Mouse (Mus musculus): Measurements from ENCODE around the gene Lpar2. TPM values are rescaled to one million over a fixed set of nuclear protein-coding genes. Genes with fewer than 3 reads are reported as not detected.

Gene Lpar2
- total RNA-seq (2021) = 1 to 10 TPM; 2.8 to 3.8 TPM
- long read RNA-seq, experiment 1 = 0 reads
- long read RNA-seq, experiment 2, partial matches to known transcripts = 0 of 1 reads
- long read RNA-seq, experiment 2, other reads (novel, unspliced or antisense) = 1 of 1 reads

DNA sequence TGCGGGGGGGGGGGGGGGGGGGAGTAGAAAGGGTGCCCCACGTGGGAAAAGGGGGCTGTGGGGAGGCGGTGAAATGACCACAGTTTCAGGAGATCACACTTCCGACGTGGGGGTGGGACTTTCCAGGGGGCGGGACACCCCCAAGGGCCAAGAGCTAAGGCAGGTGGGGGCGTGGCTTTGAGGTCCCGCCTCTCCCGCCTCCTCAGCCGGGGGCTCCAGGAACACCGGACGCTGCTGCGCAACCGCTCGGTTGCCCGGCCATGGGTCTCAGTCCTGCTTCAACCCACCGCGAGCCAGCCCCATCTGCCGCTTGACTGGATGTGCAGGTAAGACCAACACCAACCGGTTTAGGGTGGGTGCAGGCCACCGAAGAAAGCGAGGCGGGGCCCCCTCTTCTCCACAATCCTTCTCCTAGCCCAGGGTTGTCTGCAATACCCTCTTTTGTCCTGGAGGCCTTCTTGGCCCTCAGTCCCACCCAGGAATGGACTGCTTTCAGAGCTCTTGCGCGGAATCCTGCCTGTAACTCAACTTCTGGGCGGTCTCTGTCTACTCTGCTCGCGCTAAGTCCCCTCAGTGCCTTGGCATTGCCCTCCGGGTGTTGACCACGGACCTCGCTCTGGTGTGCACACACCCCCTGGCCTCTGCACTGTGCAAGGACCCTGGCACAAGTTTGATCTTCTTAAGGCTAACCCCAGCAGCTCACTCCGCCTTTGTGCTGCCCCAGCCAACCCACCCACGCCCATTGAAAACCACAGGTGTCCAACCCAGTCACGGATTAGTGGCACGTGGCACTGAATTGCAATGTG, at the start of gene Lpar2:
TSS of gene Lpar2 (plus strand) at position 44 of the 806 bp plus-strand sequence.
- DNase-seq (ENCODE audit: low spot score in 2 of 2) = no peak

GRCm38 (mm10) chr8:69774503-69775148, 47.6 kb upstream of the Lpar2 start, which contains the start of gene Gm20422:
Gm20422 (minus strand) TSS chr8:69774886.
- DNase-seq (ENCODE audit: low spot score in 2 of 2) = peak; percentile 52 to 71

GRCm38 (mm10) chr8:69775149-69775534, 47.1 kb upstream of the Lpar2 start:
- no peak for DNase-seq (ENCODE audit: low spot score in 2 of 2)

GRCm38 (mm10) chr8:69777111-69777510, 45.1 kb upstream of the Lpar2 start:
- DNase-seq (ENCODE audit: low spot score in 2 of 2) = no peak

DNA sequence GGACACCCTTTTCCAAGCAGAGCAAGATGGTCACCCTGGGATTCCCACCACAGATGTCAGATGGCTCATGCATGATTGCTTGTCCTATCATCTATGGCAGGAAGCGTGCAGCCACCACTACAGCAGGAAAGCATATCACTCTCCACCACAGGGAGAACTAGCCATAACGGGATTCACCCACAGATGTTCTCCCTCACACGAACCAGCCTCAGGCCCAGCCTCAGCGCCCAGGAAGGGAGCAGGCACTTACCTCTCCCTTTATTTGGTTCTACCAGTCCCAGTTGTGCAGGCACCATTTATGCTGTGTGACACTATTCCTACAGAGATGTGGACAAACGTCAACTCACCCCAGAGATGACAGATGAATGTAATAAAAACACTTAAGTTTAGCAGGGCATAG, 33.1 kb upstream of the Lpar2 start:
- DNase-seq (ENCODE audit: low spot score in 2 of 2) = no peak

GRCm38 (mm10) chr8:69789731-69790130, 32.5 kb upstream of the Lpar2 start:
- no peak for DNase-seq (ENCODE audit: low spot score in 2 of 2)

- DNase-seq (ENCODE audit: low spot score in 2 of 2) = no peak
These were observed 31.9 kb upstream of the Lpar2 start for GRCm38 (mm10) chr8:69790364-69790763.

- DNase-seq (ENCODE audit: low spot score in 2 of 2) = peak; percentile 71 to 82
These were observed 31.4 kb upstream of the Lpar2 start, which contains the start of the genes Atp13a1 and Zfp866 for GRCm38 (mm10) chr8:69790773-69791367. Atp13a1 (plus strand) TSS chr8:69791163. Zfp866 (minus strand) TSS chr8:69791178.

DNA sequence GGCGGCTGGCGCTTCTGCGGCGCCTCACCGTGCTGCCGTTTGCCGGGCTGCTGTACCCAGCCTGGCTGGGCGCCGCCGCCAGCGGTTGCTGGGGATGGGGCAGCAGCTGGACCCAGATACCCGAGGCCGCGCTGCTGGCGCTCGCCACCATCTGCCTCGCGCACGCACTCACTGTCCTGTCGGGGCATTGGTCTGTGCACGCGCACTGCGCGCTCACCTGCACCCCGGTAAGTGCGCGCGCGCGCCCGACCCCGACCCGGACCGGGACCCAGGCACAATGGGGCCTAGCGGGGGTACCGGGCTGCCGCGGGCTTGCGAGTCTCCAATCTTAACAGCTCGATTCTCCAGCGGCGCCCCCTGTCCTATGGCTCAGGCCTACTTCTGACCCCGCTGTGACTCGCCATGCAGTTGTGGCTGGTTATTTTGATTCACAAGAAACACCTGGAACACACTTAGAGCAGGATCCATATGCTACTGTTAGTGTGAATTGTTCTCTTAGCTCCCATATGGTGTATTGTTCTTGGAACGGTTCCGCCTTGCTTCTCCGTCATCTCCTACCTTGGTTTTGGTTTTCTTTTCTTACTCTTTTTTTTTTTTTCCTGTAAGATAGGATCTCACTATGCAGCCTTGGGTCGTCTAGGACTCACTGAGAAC, 30.7 kb upstream of the Lpar2 start:
- DNase-seq (ENCODE audit: low spot score in 2 of 2) = no peak

GRCm38 (mm10) chr8:69793666-69794065, 28.6 kb upstream of the Lpar2 start:
- DNase-seq (ENCODE audit: low spot score in 2 of 2) = no peak

DNA sequence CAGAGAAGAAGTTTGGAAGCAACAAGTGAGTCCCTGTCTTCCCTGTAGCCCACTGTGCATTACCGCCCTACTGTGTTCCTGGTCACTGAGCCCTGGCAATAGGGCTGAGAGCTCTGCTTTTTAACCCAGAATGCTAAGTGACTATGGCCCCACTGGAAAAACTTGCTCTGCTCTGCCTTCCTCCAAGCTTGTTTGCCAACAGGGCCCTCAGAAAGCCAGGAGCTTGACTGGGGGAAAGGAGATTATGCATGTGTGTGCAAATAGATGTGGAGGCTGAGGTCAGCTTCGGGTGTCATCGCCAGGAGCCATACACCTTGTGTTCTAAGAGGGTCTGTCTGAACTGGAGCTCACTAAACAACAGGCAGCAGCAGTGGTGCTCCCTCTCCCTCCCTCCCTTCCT, 28.1 kb upstream of the Lpar2 start:
- no peak for DNase-seq (ENCODE audit: low spot score in 2 of 2)

GRCm38 (mm10) chr8:69794901-69795300, 27.3 kb upstream of the Lpar2 start:
- DNase-seq (ENCODE audit: low spot score in 2 of 2) = no peak

DNA sequence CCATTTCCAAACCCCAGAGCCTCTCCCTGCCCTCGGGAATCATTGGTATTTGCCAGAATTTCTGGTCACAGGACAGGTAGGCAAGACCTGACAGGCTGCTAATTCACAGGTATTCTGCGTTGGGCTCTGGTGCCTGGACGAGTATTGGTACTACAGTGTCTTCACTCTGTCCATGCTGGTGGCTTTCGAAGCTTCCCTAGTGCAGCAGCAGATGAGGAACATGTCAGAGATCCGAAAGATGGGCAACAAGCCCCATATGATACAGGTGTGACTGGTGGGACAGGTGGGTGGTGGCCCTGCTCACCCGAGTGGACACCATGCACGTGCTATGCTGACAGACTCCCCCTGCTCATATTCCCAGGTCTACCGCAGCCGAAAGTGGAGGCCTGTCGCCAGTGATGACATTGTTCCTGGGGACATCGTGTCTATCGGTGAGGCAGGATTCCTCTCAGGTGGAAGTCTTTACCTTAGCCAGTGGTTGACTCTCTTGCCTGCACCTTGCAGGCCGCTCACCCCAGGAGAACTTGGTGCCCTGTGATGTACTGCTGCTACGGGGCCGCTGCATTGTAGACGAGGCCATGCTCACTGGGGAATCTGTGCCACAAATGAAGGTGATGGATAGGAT, 25.4 kb upstream of the Lpar2 start:
- no peak for DNase-seq (ENCODE audit: low spot score in 2 of 2)

- DNase-seq (ENCODE audit: low spot score in 2 of 2) = no peak
These were observed 24.6 kb upstream of the Lpar2 start for GRCm38 (mm10) chr8:69797661-69798060.

- no peak for DNase-seq (ENCODE audit: low spot score in 2 of 2)
These were observed 23.0 kb upstream of the Lpar2 start for GRCm38 (mm10) chr8:69799261-69799660.

DNA sequence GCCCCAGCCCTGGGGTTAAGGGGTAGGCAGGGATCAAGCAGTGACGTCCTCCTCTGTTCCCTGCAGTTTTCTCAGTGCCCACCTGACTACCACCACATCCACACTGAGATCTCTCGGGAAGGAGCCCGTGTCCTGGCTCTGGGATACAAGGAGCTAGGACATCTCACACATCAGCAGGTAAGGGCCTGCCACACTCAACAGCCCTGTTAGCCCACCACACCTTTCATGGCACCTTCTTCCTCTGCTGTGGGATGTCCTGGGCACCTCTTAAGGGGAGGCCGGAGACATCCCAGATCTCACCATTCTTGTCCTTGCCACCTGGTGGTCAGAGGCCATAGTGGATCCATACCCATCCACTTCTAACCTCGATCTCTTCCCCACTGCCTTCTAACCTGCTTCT, 22.3 kb upstream of the Lpar2 start:
- DNase-seq (ENCODE audit: low spot score in 2 of 2) = no peak

- peak in 1 of 2 experiments; percentile 2 for DNase-seq (ENCODE audit: low spot score in 2 of 2)
These were observed 20.4 kb upstream of the Lpar2 start for GRCm38 (mm10) chr8:69801796-69802195.

GRCm38 (mm10) chr8:69802216-69802615, 20.0 kb upstream of the Lpar2 start:
- DNase-seq (ENCODE audit: low spot score in 2 of 2) = no peak

DNA sequence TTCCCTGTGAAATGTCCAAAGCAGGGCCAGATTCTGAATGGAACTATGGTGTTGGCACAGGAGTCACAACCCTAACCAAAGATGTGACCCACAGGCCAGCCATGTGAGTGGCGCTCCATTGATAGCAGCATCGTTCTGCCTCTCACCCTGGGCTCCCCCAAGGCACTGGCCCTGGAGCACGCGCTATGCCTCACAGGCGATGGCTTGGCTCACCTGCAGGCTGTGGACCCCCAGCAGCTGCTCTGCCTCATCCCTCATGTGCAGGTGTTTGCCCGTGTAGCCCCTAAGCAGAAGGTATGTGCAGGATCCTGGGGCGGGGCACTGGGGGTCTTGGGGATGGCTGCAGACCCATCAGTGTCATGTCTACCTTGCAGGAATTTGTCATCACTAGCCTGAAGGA, 18.9 kb upstream of the Lpar2 start:
- peak in 1 of 2 experiments; percentile 2 for DNase-seq (ENCODE audit: low spot score in 2 of 2)

DNA sequence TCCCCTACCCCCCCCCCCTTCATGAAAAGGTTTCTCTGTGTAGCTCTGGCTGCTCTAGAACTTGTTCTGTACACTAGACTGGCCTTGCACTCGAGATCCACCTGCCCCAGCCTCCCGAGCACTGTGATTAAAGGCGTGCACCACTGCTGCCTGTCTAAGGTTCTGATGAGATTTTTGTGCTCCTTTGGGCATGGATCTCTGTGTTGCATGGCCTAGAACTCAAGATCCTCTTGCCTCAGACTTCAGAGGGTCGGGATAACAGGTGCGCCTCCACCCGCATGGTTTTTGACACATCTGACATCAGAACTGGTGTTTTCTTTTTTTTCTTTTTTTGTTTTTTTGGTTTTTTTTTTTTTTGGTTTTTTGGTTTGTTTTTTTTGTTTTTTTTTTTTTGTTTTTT, 17.7 kb upstream of the Lpar2 start:
- DNase-seq (ENCODE audit: low spot score in 2 of 2) = peak in 1 of 2 experiments; percentile 1

DNA sequence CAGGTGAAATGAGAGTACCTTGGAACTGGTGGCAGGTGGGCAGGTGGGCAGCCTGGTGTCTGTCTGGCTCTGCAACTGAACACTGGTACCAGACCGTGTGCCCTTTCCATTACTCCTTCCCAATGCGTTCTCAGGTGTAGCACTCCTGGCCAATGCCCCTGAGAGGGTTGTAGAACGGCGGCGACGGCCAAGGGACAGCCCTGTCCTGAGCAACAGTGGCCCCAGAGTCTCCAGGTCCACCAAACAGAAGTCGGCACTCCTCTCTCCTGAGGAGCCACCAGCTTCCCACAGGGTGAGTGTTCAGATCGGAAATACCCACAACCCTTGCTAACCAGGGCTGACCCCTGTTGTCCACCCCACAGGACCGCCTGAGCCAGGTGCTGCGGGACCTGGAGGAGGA, 17.1 kb upstream of the Lpar2 start:
- DNase-seq (ENCODE audit: low spot score in 2 of 2) = no peak
